Mouse (Mus musculus): ENCODE measurements around the gene Tdp1. TPM values are rescaled to one million over a fixed set of nuclear protein-coding genes. Genes with fewer than 3 reads are reported as not detected.

Tdp1 gene
- polyA plus RNA-seq, 1 experiment from 2014 or later: 70.4 TPM

DNA sequence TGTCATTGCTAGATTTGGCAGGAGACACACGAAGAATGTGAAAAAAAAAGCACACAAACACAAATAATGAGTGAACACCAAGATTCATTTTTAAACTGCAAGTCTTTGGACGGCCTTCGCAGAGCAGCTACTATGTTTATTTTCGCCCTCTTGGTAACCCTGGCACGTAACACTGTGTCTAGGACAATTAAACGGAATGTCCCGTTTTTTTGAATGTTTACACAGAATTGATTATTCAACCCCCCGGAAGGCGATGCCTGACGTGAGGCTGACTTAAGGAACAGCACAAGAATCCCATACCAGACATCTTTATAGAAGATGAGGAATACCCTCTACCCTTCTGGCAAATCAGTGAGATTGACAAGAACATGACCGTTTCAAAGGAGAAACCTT lies 608 bp upstream of the Tdp1 start:
- under 1% methylated on average over 11 of the region's 11 CpGs for WGBS
- H3K4me1 ChIP-seq (ENCODE audit: control insufficient read depth, insufficient read depth, low read length): peaks cover 10% of the 10 kb centered on the region
- H3K9me3 ChIP-seq (ENCODE audit: control insufficient read depth, low read length): no peaks in the 10 kb centered on the region
- peak overlapping the region; percentile 72 for H3K4me3 ChIP-seq (ENCODE audit: low read length)
- peak overlapping the region; percentile 74; the same call in 1 of the 2 replicates for H3K9ac ChIP-seq (ENCODE audit: low read depth, low read length)
- H3K27me3 ChIP-seq (ENCODE audit: control insufficient read depth, insufficient read depth, low read length): no peaks in the 10 kb centered on the region
- peak; percentile 18; the same call in 1 of the 2 replicates for ATAC-seq (ENCODE audit: low FRiP score, low TSS enrichment)
- peak overlapping the region; percentile 83 for H3K27ac ChIP-seq (ENCODE audit: low read depth, low read length)
- peak overlapping the region; percentile 90 for H3K4me2 ChIP-seq (replicated peaks; ENCODE audit: low read depth, low read length)
- H3K36me3 ChIP-seq (ENCODE audit: control insufficient read depth, insufficient read depth, low read length): no peaks in the 10 kb centered on the region

DNA sequence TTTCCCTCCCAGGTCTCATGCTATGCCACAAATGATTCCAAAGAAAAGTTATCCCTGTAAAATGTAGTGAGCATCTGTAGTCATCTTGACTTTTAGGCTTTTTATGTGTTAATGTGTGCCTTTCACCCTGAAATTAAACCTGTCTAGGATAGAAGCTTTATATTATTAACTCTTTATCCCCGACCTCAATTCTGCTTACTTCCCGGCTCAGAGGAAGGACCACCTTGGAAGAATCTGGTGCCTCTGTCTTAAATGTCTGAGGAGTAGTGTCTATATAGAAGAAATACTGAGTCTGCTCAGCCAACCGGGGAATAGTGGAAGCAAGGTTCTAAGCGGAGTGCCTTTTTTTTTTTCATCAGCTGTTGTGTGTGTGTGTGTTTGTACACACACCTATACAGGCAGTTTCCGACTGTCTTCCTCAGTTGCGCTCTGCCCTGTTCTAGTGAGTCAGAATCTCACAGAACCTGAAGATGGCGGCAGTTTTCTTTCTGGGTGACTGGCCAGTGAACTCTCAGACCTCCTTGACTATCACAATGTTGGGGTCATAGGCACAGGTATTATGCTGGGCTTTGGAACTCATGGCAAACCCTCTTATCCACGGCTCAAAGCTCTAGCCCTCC lies 1.1 kb downstream of the Tdp1 start:
- 30% methylated on average over 8 of the region's 8 CpGs for WGBS
- peak overlapping the region; percentile 74 for H3K9ac ChIP-seq (ENCODE audit: low read depth, low read length)
- peaks cover 10% of the 10 kb centered on the region for H3K4me1 ChIP-seq (ENCODE audit: control insufficient read depth, insufficient read depth, low read length)
- no peaks in the 10 kb centered on the region for H3K36me3 ChIP-seq (ENCODE audit: control insufficient read depth, insufficient read depth, low read length)
- peak overlapping the region; percentile 72 for H3K4me3 ChIP-seq (ENCODE audit: low read length)
- peak overlapping the region; percentile 90 for H3K4me2 ChIP-seq (replicated peaks; ENCODE audit: low read depth, low read length)
- no peaks in the 10 kb centered on the region for H3K9me3 ChIP-seq (ENCODE audit: control insufficient read depth, low read length)
- H3K27ac ChIP-seq (ENCODE audit: low read depth, low read length): 0 out of 2 replicates have a peak overlapping the region, but pooled peaks have one; percentile 20
- no peak for ATAC-seq (ENCODE audit: low FRiP score, low TSS enrichment)
- H3K27me3 ChIP-seq (ENCODE audit: control insufficient read depth, insufficient read depth, low read length): no peaks in the 10 kb centered on the region

DNA sequence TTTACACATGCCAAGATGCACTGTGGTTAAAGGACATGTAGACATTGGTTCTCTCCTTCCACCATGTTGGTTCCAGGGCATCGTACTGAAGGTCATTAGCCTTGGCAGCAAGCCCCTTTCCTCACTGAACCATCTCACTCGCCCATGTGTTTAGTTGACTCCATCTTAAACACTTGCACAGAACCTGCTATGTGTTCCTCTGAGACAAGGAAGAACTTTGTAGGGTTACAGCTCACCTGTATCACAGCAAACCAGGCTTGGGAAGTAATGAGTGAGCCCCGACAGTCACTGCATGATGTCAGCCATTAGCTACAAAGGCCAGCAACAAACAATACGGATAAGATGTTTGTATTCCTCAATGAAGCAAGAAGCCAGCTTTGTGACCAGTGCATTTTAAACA lies 13.5 kb downstream of the Tdp1 start:
- no peak for ATAC-seq (ENCODE audit: low FRiP score, low TSS enrichment)
- H3K36me3 ChIP-seq (ENCODE audit: control insufficient read depth, insufficient read depth, low read length): peaks cover 59% of the 10 kb centered on the region
- H3K4me3 ChIP-seq (ENCODE audit: low read length): no peak overlapping the region
- H3K9ac ChIP-seq (ENCODE audit: low read depth, low read length): no peak overlapping the region
- no peaks in the 10 kb centered on the region for H3K9me3 ChIP-seq (ENCODE audit: control insufficient read depth, low read length)
- H3K4me2 ChIP-seq (replicated peaks; ENCODE audit: low read depth, low read length): no peak overlapping the region
- 81% methylated on average over 4 of the region's 4 CpGs for WGBS
- H3K4me1 ChIP-seq (ENCODE audit: control insufficient read depth, insufficient read depth, low read length): no peaks in the 10 kb centered on the region
- H3K27ac ChIP-seq (ENCODE audit: low read depth, low read length): no peak overlapping the region
- H3K27me3 ChIP-seq (ENCODE audit: control insufficient read depth, insufficient read depth, low read length): no peaks in the 10 kb centered on the region

DNA sequence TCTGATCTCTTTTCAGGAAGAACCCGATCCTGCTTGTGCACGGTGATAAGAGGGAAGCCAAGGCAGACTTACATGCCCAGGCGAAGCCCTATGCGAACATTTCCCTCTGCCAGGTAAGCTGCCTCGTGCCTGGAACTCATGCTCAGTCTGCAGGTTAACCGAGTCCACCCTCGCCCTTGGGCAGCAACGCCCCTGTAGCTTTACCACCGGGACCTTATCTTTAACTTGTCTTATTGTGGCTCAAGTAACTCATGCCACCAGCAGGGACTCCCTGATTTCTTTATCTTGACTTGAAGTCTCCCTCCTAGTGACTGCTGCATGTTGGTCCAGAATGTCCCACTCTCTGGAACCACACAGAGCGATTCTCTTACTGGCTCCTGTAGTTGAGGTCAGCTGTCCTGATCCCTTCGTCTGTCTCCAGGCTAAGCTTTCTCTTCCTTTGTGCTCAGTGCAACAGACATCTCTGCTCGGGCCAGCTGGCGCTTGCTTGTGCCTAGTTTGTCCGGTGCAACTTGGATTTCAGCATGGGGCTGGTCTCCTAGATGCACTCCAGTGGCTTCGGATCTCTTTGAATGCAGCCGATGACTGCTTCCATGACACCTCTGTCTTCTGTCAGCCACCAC lies 14.0 kb downstream of the Tdp1 start:
- H3K27ac ChIP-seq (ENCODE audit: low read depth, low read length): no peak overlapping the region
- no peak overlapping the region for H3K9ac ChIP-seq (ENCODE audit: low read depth, low read length)
- H3K4me3 ChIP-seq (ENCODE audit: low read length): no peak overlapping the region
- peaks cover 57% of the 10 kb centered on the region for H3K36me3 ChIP-seq (ENCODE audit: control insufficient read depth, insufficient read depth, low read length)
- no peak for ATAC-seq (ENCODE audit: low FRiP score, low TSS enrichment)
- no peaks in the 10 kb centered on the region for H3K4me1 ChIP-seq (ENCODE audit: control insufficient read depth, insufficient read depth, low read length)
- no peak overlapping the region for H3K4me2 ChIP-seq (replicated peaks; ENCODE audit: low read depth, low read length)
- no peaks in the 10 kb centered on the region for H3K27me3 ChIP-seq (ENCODE audit: control insufficient read depth, insufficient read depth, low read length)
- H3K9me3 ChIP-seq (ENCODE audit: control insufficient read depth, low read length): no peaks in the 10 kb centered on the region
- 91% methylated on average over 16 of the region's 16 CpGs for WGBS

DNA sequence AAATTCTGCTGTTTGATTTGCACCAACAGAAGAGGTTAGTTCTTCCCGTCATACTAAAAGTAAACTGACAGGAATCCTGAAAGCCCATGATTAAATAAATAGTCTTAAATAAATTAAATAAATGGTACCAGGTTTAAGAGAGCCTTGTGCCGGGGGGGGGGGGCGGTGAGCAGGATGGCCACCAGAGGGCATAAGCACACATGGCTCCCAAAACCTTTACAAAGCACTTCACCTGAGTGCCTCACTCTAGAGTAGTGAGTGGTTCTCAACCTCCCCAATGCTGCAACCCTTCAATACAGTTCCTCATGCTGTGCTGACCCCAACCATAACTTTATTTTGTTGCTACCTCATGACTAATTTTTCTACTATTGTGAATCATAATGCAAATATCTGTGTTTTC lies 15.7 kb downstream of the Tdp1 start:
- 76% methylated on average over 2 of the region's 3 CpGs for WGBS
- no peak overlapping the region for H3K27ac ChIP-seq (ENCODE audit: low read depth, low read length)
- H3K36me3 ChIP-seq (ENCODE audit: control insufficient read depth, insufficient read depth, low read length): peaks cover 50% of the 10 kb centered on the region
- H3K4me3 ChIP-seq (ENCODE audit: low read length): no peak overlapping the region
- H3K9ac ChIP-seq (ENCODE audit: low read depth, low read length): no peak overlapping the region
- no peak overlapping the region for H3K4me2 ChIP-seq (replicated peaks; ENCODE audit: low read depth, low read length)
- no peaks in the 10 kb centered on the region for H3K27me3 ChIP-seq (ENCODE audit: control insufficient read depth, insufficient read depth, low read length)
- ATAC-seq (ENCODE audit: low FRiP score, low TSS enrichment): no peak
- no peaks in the 10 kb centered on the region for H3K4me1 ChIP-seq (ENCODE audit: control insufficient read depth, insufficient read depth, low read length)
- no peaks in the 10 kb centered on the region for H3K9me3 ChIP-seq (ENCODE audit: control insufficient read depth, low read length)

DNA sequence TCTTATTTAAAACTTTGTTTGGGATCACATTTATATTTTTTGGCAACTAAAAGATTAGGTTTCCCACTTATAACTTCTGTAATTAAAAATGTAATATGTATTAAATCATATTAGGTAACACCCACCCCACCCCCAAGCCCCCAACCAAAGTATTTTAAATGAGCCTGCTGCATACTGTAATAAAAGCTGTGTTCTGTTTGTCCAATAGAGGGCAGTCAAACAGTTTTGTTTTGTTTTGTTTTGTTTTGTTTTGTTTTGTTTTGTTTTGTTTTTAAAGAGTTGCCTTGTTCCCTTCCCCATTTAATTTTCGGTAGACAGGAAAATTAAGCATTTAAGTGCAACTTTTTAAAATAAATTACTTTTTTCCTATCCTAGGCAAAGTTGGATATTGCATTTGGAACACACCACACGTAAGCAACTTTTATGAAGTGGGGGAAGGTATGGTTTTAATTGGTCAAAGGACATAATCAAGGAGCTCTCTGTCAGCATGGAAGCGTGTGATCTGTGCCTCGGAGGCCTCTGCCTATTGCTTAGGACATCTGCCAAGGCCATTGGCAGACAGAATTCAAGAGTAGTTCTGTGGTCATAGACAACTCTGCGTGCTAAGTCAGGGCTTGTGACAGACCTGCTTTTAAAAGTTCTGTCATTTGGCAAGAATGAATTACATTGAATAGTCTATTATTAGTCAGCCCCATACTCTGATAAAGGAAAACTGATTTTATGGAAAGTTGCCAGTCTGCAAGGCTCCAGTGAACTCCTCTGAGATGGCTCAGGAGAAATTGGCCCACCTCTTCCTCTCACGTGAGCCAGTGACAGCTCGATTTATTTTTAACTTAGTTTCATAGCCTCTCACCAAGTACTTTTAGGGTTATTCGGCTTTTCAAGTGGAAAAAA lies 17.9 kb downstream of the Tdp1 start:
- Histone ChIP-seq H3K9ac (ENCODE audit: low read depth, low read length) (no peak overlapping the region), H3K4me3 (ENCODE audit: low read length) (no peak overlapping the region), H3K9me3 (ENCODE audit: control insufficient read depth, low read length) (no peaks in the 10 kb centered on the region), H3K27me3 (ENCODE audit: control insufficient read depth, insufficient read depth, low read length) (no peaks in the 10 kb centered on the region), H3K4me1 (ENCODE audit: control insufficient read depth, insufficient read depth, low read length) (no peaks in the 10 kb centered on the region), H3K27ac (ENCODE audit: low read depth, low read length) (no peak overlapping the region), H3K4me2 (replicated peaks; ENCODE audit: low read depth, low read length) (no peak overlapping the region), H3K36me3 (ENCODE audit: control insufficient read depth, insufficient read depth, low read length) (peaks cover 34% of the 10 kb centered on the region)
- WGBS: 82% methylated on average over 8 of the region's 8 CpGs
- no peak for ATAC-seq (ENCODE audit: low FRiP score, low TSS enrichment)

DNA sequence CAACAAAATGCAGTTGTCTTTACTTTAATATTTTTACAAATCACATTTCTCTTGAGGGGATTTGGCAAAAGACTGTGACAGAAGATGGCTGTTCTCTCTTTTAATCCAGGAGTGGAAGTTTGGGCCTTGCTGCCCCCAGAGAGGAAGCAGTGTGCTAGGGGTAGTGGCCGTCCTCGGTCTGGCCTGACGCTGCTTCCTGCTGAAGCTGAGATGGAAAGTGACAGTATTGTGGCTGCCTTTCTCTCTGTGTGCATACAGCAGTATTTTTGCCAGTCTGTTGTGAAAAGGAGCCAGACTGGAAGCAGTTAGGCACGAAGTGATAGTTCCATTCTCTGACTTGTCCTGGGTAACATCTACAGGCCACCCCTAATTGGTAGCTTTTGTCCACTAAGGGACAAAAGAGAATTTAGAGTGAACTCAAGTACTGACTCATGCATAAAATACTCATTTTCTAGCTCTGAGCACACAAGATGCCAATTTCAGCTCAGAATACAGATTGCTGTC lies 18.6 kb downstream of the Tdp1 start:
- Histone ChIP-seq H3K27me3 (ENCODE audit: control insufficient read depth, insufficient read depth, low read length) (no peaks in the 10 kb centered on the region), H3K36me3 (ENCODE audit: control insufficient read depth, insufficient read depth, low read length) (peaks cover 37% of the 10 kb centered on the region), H3K4me3 (ENCODE audit: low read length) (no peak overlapping the region), H3K4me1 (ENCODE audit: control insufficient read depth, insufficient read depth, low read length) (no peaks in the 10 kb centered on the region), H3K4me2 (replicated peaks; ENCODE audit: low read depth, low read length) (no peak overlapping the region), H3K9ac (ENCODE audit: low read depth, low read length) (no peak overlapping the region), H3K27ac (ENCODE audit: low read depth, low read length) (no peak overlapping the region), H3K9me3 (ENCODE audit: control insufficient read depth, low read length) (no peaks in the 10 kb centered on the region)
- no peak for ATAC-seq (ENCODE audit: low FRiP score, low TSS enrichment)
- 81% methylated on average over 4 of the region's 4 CpGs for WGBS

DNA sequence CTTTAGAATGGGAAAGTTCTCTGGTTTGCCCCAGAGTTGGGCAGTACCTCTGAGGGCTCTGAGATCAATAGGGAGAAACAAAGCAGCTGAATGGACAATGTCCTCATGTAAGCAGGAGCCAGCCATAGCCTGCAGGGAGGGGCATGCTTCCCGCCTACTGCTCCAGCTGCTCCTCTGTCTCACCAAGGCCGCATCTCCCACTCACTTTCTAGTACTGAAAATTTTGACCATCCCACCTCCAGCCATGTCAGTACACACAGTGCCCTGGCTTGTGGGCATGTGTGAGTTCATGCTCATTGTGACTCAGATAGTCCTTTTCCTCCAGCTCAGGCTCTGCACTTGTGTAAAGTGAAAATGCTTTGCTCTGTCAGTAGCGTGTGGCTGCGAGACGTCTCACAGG lies 20.2 kb downstream of the Tdp1 start:
- Histone ChIP-seq H3K4me1 (ENCODE audit: control insufficient read depth, insufficient read depth, low read length) (no peaks in the 10 kb centered on the region), H3K4me2 (replicated peaks; ENCODE audit: low read depth, low read length) (no peak overlapping the region), H3K4me3 (ENCODE audit: low read length) (no peak overlapping the region), H3K36me3 (ENCODE audit: control insufficient read depth, insufficient read depth, low read length) (peaks cover 40% of the 10 kb centered on the region), H3K27me3 (ENCODE audit: control insufficient read depth, insufficient read depth, low read length) (no peaks in the 10 kb centered on the region), H3K9ac (ENCODE audit: low read depth, low read length) (no peak overlapping the region), H3K9me3 (ENCODE audit: control insufficient read depth, low read length) (no peaks in the 10 kb centered on the region), H3K27ac (ENCODE audit: low read depth, low read length) (no peak overlapping the region)
- ATAC-seq (ENCODE audit: low FRiP score, low TSS enrichment): no peak
- 91% methylated on average over 5 of the region's 5 CpGs for WGBS

Data from kidney, embryonic 14.5 days (tissue).